Mouse (Mus musculus) CD4-positive helper T cell, adult 2 months (primary cell): ENCODE results near the gene Adamts17.

ENCODE experiments used
- DNase-seq: peaks from one replicate; pipeline ENCODE4 v3.0.0-alpha.2; 2012; ENCODE audit warnings: low read depth, missing footprints, low spot score

The Adamts17 gene

DNA sequence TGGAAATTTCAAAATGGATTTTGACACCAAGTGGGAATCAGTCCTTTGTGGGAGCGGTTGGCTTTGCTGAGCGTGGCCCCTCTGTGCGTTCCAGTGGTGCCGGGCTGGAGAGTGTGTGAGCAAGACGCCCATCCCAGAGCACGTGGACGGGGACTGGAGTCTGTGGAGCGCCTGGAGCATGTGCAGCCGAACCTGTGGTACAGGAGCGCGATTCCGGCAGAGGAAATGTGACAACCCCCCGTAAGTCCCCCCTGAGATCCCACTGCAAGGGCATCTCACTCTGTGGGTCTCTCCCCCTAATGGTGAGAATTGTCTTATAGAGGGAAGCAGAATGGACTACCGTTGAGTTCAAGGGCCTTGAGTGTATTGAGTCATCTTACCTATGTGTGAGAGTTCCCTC, 189.9 kb downstream of the Adamts17 start:
- DNase-seq: no peak

GRCm38 (mm10) chr7:67031284-67031683, 191.7 kb downstream of the Adamts17 start:
- DNase-seq: no peak

DNA sequence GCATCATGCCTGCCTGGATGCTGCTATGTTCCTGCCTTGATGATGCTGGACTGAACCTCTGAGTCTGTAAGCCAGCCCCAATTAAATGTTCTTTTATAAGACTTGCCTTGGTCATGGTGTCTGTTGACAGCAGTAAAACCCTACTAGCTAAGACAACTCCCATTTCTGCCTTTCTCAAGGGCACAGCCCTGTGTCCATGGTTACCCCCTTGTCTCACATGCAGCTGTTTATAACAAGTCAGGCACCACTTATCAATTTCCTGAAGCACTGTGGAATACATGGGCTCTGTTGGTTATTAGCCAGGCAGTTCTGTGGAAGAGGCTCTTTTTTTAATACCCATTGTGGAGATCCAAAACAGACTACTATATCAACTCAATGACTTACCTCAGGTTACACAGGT, 193.1 kb downstream of the Adamts17 start:
- DNase-seq: no peak

- DNase-seq: no peak
These were observed 194.8 kb downstream of the Adamts17 start for GRCm38 (mm10) chr7:67034369-67034768.

- no peak for DNase-seq
These were observed 195.7 kb downstream of the Adamts17 start for GRCm38 (mm10) chr7:67035246-67035645.

DNA sequence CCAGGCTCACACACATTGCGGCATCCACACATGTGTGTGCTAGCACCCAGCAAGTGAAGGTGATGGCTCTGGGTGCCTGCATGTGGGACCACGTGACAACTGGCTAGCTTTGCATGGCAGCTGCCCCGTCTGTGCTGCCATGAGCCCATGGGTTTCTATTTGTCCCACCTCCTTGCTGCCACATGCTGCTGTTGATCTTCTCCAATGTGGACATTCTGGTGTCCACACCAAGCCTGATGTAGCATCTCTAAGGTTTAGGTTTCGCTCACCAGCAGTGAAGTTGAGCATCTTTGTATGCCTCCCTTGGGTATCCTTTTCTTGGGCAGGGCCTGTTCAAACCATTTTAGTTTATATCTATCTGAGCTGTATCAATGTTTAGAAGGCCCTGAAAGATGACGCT, 196.1 kb downstream of the Adamts17 start:
- DNase-seq: no peak

DNA sequence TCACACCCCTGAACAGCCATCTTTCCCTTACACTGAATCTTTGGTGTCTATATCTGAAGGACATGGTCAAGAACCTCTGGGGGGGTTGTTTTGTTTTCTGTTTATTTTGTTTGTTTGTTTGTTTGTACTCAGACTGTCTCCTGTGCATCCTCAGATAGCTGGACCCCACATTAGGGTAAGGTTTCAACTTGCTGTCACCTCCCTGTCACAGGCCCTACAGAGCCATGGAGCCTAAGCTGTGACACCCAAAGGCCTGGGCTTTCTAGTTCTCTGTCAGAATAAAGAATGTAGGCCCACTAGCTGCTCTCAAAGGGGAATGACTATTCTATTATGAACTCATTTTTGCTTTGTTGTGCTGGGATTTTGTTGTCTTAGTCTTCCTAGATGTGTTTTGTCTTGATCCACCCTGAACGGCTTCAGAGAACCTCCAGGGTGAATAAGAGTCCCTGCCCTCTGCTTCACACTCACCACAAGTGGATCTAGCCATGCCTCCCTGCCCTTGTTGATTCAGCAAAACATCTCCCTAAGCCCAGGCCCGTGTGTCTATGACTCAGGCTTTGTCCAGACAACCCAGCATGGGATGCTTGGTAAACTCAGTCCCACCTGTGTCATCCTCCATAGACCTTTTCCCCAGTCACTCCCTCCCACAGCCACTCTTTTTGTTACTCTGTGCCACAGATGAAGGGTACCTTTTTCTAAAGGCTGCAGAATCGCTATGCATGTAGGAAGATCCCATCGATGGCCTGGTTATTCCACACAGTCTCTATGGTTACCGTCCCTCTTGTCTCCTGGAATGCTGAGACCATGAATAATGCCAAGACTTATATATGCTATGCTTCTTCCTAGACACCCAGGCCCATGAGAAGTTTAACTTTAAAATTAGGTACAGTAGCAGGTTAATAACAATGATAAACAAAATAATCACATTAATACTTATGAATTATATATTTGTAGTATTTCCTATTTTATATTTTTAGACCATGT, 197.3 kb downstream of the Adamts17 start:
- DNase-seq: no peak

DNA sequence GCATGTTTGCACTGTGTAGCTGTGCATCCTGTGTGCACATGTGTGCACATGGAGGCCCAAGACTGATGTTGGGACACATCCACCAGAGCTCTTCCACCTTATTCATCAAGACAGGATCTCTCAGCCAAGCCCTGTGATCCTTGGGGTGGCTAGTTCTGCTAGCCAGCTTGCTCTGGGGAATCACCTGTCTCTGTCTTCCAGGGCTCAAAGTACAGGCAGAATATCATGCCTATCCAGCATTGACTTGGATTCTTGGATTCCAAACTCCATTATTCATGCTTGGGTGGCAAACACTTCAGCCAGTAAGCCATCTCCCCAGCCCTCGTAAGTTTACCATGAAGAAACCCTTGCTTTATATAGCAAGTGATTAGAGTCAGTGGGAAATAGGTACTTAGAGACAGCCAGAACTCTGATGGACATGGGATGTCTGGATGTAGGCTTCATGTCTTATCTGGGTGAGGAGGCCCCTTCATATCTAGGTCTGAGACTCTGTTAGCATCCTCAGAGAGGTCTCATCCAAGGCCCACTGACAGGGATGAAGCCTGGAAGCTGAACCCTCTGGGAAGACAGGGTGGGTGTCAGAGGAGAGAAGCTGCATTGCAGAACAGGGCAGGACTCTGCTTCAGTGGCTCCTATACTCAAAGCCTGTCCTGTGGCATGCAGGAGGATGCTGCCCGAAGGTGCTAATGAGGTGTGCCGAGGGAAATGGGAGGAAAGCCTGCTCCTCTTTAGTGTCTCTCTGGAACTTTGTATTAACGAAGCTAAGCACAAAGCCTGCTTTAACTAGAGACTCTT, 198.4 kb downstream of the Adamts17 start:
- no peak for DNase-seq

DNA sequence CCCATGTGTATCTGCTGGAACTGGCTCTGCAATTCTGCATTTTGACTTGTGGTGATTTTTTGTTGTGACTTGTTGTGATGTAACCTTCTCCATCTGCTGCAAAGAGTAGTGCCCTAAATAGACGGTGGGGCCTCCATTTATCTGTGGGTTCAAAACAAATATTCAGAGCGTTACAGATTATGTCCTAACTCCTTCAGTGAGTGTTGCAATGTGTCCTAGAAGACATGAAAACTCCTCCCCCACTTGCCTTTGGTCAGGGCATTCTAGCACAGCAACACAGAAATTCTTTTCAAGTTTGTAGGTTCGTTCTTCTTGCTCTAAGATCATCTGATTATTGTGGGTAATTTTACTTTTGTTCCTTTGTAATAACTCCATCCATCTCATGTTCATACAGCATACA, 199.6 kb downstream of the Adamts17 start:
- no peak for DNase-seq

DNA sequence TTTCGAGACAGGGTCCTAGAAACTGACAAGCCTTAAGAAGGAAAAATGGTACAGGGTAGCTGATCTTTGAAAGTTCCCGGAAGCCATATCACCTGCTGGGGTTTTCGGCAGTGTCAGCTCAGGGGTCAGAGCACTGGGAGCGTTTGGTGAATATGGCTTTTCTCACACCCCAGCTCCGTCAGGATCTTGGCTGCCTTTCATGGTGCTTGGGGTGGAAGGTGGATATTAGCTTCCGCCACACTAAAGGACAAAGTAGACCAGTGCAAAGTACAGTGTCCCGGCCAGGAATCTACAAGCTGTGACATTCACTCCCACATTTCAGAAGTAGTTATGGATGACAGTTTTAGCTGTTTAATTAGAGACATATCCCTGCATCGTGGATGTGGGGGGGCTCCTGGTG, 200.3 kb downstream of the Adamts17 start:
- no peak for DNase-seq

DNA sequence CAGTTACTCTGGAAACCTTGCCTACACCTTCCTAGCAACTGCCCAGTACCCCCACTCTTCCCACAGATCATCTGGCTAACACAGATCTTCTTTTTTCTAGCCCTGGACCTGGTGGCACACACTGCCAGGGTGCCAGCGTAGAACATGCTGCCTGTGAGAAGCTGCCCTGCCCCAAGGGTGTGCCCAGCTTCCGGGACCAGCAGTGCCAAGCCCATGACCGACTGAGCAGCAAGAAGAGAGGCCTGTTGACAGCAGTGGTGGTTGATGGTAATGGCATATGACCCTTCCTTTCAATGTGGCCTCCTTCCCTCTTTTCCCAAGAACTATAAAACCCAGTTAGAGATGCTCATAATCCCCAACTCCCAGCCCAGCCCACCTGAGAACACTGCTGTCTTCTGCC, 202.2 kb downstream of the Adamts17 start:
- no peak for DNase-seq

GRCm38 (mm10) chr7:67044121-67044817, 204.7 kb downstream of the Adamts17 start:
- DNase-seq: no peak

DNA sequence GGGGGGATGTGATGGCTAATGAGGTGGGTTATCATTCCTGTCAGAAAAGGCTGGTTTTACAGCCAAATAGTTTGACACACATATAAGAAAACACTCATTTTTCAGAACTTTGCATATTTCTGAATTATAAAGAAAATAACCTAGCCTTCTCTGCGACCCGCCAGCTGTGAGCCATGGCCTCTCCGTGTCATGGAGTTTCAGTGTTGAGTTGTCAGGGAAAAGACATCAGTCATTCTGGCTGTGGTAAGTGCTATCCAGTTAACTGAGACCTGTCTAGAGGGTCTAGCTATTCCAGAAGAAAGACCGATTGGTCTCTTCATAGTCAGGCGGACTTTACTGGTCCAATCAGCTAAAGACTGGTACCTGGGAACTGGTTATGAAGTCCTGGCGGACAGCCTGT, 205.7 kb downstream of the Adamts17 start:
- DNase-seq: no peak

DNA sequence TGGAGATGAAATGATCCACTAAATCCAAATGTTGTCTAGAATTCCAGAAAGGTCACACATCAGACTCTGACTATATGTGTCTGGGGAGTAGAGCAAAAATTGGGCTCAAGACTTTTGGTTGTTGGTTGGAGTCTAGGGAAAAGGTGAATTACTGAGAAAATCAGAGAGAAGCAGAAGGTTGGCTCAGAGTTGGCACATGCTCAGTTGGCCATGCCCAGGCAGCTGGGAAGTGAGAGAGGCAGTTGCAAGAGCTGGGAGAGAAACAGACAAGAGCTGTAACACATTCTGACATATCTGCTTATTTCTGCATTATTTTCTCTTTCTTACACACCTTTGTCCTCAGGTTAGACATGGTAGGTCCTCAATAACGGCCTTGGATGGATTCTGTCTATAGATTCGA, 209.7 kb downstream of the Adamts17 start:
- DNase-seq: no peak

DNA sequence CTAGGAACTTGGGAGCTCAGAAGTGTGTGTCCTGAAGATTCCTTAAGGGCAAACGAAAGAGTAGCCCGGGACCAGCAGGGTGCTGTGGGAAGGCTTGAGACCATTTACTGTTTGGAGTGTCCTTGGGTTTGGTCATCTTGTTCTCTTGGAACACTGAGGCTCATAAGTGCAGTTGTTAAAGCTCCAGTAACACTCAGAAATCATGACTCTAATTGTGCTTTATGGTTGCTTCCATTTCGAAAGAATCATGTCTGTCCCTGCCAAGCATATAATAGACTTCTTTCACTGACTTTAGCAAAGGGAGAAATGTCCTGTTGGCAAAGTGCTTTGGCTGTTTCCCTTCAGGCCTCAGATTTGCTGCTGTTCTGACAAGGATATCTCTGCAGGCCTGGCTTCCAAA, 210.9 kb downstream of the Adamts17 start:
- DNase-seq: no peak

- DNase-seq: no peak
These were observed 211.7 kb downstream of the Adamts17 start for GRCm38 (mm10) chr7:67051089-67051718.

DNA sequence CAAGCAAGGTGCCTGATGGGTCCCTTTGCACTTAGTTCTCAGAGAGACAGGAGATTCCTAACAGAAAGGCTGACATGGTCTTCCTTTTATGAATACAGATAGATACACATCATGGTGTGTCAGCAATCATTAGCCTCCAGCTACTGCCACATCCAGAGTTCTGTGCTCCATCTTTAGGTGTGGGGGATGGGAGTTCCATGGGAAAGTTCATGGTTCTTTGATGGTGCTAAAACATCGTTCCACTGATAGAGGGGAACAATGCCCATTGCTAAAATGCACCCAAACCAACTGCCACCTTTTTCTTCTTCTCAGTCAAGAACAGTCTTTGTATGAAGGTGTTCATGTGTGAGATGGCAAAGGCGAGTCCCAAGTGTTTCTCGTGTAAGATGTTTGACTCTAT, 215.3 kb downstream of the Adamts17 start:
- DNase-seq: no peak

GRCm38 (mm10) chr7:67055510-67055909, 216.0 kb downstream of the Adamts17 start:
- no peak for DNase-seq

DNA sequence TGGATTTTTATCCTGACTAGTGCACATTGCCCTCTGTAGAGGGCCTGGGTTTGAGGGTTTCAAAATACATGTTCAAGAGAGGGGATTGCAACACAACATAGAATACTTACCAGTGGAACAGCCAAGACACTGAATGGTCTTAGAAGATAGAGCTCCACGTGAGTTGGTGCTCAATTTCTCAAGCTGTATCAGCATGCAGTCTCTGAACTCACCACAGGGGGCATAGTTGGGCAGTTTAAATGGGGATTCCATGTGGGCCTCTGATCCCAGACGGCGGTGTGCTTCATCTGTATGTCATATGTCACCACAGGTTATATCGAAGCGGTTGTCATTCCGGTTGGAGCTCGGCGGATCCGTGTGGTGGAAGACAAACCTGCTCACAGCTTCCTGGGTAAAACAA, 222.2 kb downstream of the Adamts17 start:
- DNase-seq: no peak

- no peak for DNase-seq
These were observed 223.0 kb downstream of the Adamts17 start for GRCm38 (mm10) chr7:67062571-67062970.

GRCm38 (mm10) chr7:67064627-67065305, 225.2 kb downstream of the Adamts17 start:
- no peak for DNase-seq
